In the genomic region with DNA sequence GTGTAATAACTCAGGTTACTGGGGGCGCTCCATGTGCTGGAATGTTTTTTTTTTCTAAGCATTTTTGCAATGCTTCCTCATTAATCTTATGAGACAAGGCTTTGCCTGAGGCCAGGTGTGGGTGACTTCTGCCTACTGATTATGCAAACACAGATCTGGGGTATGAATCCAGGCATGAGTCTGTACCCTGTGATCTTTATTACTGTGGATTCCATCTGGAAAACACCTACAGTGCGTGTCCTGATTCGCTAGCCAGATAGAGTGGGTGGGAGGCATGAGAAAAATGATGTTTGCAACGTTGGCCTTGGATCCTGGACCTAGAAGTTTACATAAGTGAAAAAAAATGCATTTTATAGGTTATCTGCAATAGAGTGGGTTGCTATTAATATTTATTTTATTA, we compare ENCODE assay signal across 23 mouse cellular contexts.
DNase-seq lines count a peak whose midpoint lies in the region; ATAC-seq lines count a peak whose summit lies in the region.
"Had no signal": no experiment of that assay in that cellular context is flagged by ENCODE, and none has a peak within 500 bp of the region (broad histone marks: within the 10 kb centered on the region; RNA-seq: fewer than 3 reads in every experiment).

No protein-coding gene starts in this region.

- H3K27me3 ChIP-seq in hindbrain, embryonic 11.5 days (ENCODE audit: control insufficient read depth, insufficient read depth, low read length), result no peaks in the 10 kb centered on the region
- no peaks in the 10 kb centered on the region for H3K27me3 ChIP-seq in hindbrain, embryonic 13.5 days
- H3K27me3 ChIP-seq: embryonic facial prominence, embryonic 15.5 days; heart, embryonic 13.5 days; midbrain, embryonic 12.5 days had no signal

- DNase-seq in hindbrain, embryonic 11.5 days (ENCODE audit: low spot score), result peak; percentile 13
- peak; percentile 22 for DNase-seq in retina, postnatal 1 day
- no peak for DNase-seq in retina, embryonic 14.5 days (ENCODE audit: low spot score)
- DNase-seq in embryo, embryonic 11.5 days (ENCODE audit: low read depth, low spot score), result peak; percentile 4
- peak; percentile 73 for DNase-seq in layer of hippocampus, adult 9-11 months
- DNase-seq in thymus, postnatal 0 days (ENCODE audit: low spot score), result no peak
- DNase-seq in thymus, postnatal 14 days, result no peak
- DNase-seq: adrenal gland, postnatal 25 days; cerebellum, adult 8-10 months; gastrocnemius, adult 2 months; heart, postnatal 36 days; kidney, adult 8-10 months; kidney, postnatal 25 days; lung, adult 2 months; lung, postnatal 4 days; thymus, postnatal 4 days had no signal

- H3K9ac ChIP-seq in hindbrain, embryonic 11.5 days (ENCODE audit: low read depth, low read length), result no peak overlapping the region
- no peak overlapping the region for H3K9ac ChIP-seq in hindbrain, embryonic 13.5 days
- H3K9ac ChIP-seq: embryonic facial prominence, embryonic 15.5 days; heart, embryonic 13.5 days; midbrain, embryonic 12.5 days had no signal

- no peaks in the 10 kb centered on the region for H3K9me3 ChIP-seq in hindbrain, embryonic 11.5 days (ENCODE audit: control insufficient read depth, low read length)
- H3K9me3 ChIP-seq in hindbrain, embryonic 13.5 days, result no peaks in the 10 kb centered on the region
- H3K9me3 ChIP-seq: embryonic facial prominence, embryonic 15.5 days; heart, embryonic 13.5 days; midbrain, embryonic 12.5 days had no signal

- no peak overlapping the region for H3K4me2 ChIP-seq in hindbrain, embryonic 11.5 days (replicated peaks; ENCODE audit: low read depth, low read length)
- no peak overlapping the region for H3K4me2 ChIP-seq in hindbrain, embryonic 13.5 days
- H3K4me2 ChIP-seq: embryonic facial prominence, embryonic 15.5 days; heart, embryonic 13.5 days; liver, embryonic 11.5 days; midbrain, embryonic 12.5 days had no signal

- no peak overlapping the region for H3K27ac ChIP-seq in hindbrain, embryonic 11.5 days (ENCODE audit: low read depth, low read length)
- no peak overlapping the region for H3K27ac ChIP-seq in hindbrain, embryonic 13.5 days
- H3K27ac ChIP-seq: embryonic facial prominence, embryonic 15.5 days; gastrocnemius, adult 2 months; heart, embryonic 13.5 days; midbrain, embryonic 12.5 days; stomach, postnatal 0 days had no signal

- 70% methylated on average over 4 of the region's 4 CpGs for WGBS in hindbrain, embryonic 11.5 days
- WGBS in hindbrain, embryonic 13.5 days, result 74% methylated on average over 4 of the region's 4 CpGs

- no peaks in the 10 kb centered on the region for H3K4me1 ChIP-seq in hindbrain, embryonic 11.5 days (replicated peaks; ENCODE audit: control insufficient read depth, insufficient read depth, low read length)
- no peaks in the 10 kb centered on the region; the same call in 1 of the 2 replicates for H3K4me1 ChIP-seq in hindbrain, embryonic 13.5 days (replicated peaks)
- H3K4me1 ChIP-seq: embryonic facial prominence, embryonic 15.5 days; heart, embryonic 13.5 days; midbrain, embryonic 12.5 days had no signal

- H3K36me3 ChIP-seq in hindbrain, embryonic 11.5 days (ENCODE audit: control insufficient read depth, insufficient read depth, low read length), result no peaks in the 10 kb centered on the region
- no peaks in the 10 kb centered on the region for H3K36me3 ChIP-seq in hindbrain, embryonic 13.5 days
- H3K36me3 ChIP-seq: embryonic facial prominence, embryonic 15.5 days; heart, embryonic 13.5 days; midbrain, embryonic 12.5 days had no signal

- ATAC-seq in hindbrain, embryonic 11.5 days (ENCODE audit: low FRiP score), result no peak
- ATAC-seq in hindbrain, embryonic 13.5 days (ENCODE audit: low FRiP score), result no peak
- ATAC-seq: activated CD4-positive, CD25-positive, alpha-beta regulatory T cell, adult 4 months had no signal

- H3K4me3 ChIP-seq in hindbrain, embryonic 11.5 days (ENCODE audit: low read depth, low read length), result no peak overlapping the region
- no peak overlapping the region for H3K4me3 ChIP-seq in hindbrain, embryonic 13.5 days
- H3K4me3 ChIP-seq: embryonic facial prominence, embryonic 15.5 days; gastrocnemius, adult 2 months; heart, embryonic 13.5 days; midbrain, embryonic 12.5 days had no signal

Comparison
In these comparisons a context has a peak if more than half of its experiments do, and no peak if none do; other contexts are left out.
1. DNase-seq: peak in hindbrain, embryonic 11.5 days (single experiment), retina, postnatal 1 day (single experiment), embryo, embryonic 11.5 days (single experiment) and layer of hippocampus, adult 9-11 months (single experiment); none in retina, embryonic 14.5 days (single experiment), thymus, postnatal 0 days (single experiment) and thymus, postnatal 14 days (single experiment).